Mouse (Mus musculus): ENCODE results near the gene Dip2b. TPM values are rescaled to one million over a fixed set of nuclear protein-coding genes. Genes with fewer than 3 reads are reported as not detected.

The Dip2b gene
- 26.0 and 43.2 TPM in 2 replicates for total RNA-seq (2023)

DNA sequence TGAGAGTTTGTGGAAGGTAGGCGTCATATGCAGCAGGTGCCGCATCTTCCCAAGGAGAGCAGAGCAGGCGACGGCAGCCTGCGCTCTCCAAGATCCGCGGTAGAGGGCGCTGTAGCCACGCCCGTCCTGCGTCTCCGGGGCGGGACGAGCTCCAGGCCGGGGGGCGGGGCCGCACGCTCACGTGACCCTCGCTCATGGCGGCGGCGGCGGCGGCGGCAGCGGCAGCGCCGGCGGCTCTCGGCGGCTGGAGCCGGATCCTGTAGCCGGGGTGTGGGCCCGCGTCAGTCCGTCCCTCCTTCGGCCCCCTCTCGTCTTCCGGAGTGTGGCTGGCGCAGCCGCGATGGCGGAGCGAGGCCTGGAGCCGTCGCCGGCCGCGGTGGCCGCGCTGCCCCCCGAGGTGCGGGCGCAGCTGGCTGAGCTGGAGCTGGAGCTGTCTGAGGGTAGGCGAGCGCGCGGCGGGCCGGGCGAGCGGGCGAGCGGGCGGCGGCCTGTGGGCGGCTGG, at the start of gene Dip2b:
TSS of gene Dip2b (plus strand) at position 195 of the 502 bp plus-strand sequence.

GRCm38 (mm10) chr15:100227663-100228534, 189.4 kb downstream of the Dip2b start, which contains the start of gene Atf1:
TSS of gene Atf1 (plus strand) at chr15:100227819.

Other genes starting within 250 kb of the Dip2b start
- gene Lima1, start 163.2 kb upstream of the Dip2b start, total RNA-seq (2023): 11.1 and 13.3 TPM in 2 replicates
- not detected in 2 replicates for gene Fam186a, start 71.6 kb upstream of the Dip2b start, total RNA-seq (2023)
- 27.8 and 43.1 TPM in 2 replicates for gene Larp4, start 68.6 kb upstream of the Dip2b start, total RNA-seq (2023)
- gene Atf1, start 189.2 kb downstream of the Dip2b start, total RNA-seq (2023): 103 and 113 TPM in 2 replicates
- gene Tmprss12, start 242.2 kb downstream of the Dip2b start, total RNA-seq (2023): not detected in 2 replicates